Mouse (Mus musculus) lung, embryonic 15.5 days (tissue): Measurements from ENCODE around the gene Naglu. TPM values are rescaled to one million over a fixed set of nuclear protein-coding genes. Genes with fewer than 3 reads are reported as not detected.
A peak's percentile ranks its signal among the peaks of the same experiment; 100 is the strongest.

Source experiments
- ATAC-seq: fragments of 200-750 bp; cut with Nextera tagmentation; 2 replicates; pipeline ENCODE4 v1.8.0; 2017; ENCODE audit warnings: moderate number of reproducible peaks, borderline replicate concordance; ENCODE audit not compliant: low FRiP score, low TSS enrichment; ENCODE audit errors: extremely low read depth
- H3K27ac ChIP-seq: fragments of 300-500 bp; sonication (generic); 2 replicates; pipeline ENCODE4 v1.5.1; 2015; ENCODE audit warnings: moderate library complexity, mild to moderate bottlenecking, inconsistent platforms
- H3K27me3 ChIP-seq: fragments of 300-500 bp; sonication (generic); 2 replicates; pipeline ENCODE4 v1.6.1; 2015; ENCODE audit warnings: inconsistent platforms
- H3K36me3 ChIP-seq: fragments of 300-500 bp; sonication (generic); 2 replicates; pipeline ENCODE4 v1.6.1; 2015; ENCODE audit warnings: inconsistent platforms
- H3K4me1 ChIP-seq: fragments of 300-500 bp; sonication (generic); 2 replicates; pipeline ENCODE4 v1.6.1; 2015; ENCODE audit warnings: inconsistent platforms
- H3K4me2 ChIP-seq: fragments of 300-500 bp; sonication (generic); 2 replicates; pipeline ENCODE4 v1.6.1; 2015; ENCODE audit warnings: inconsistent platforms, mild to moderate bottlenecking, moderate library complexity
- H3K4me3 ChIP-seq: fragments of 300-500 bp; sonication (generic); 2 replicates; pipeline ENCODE4 v1.5.1; 2015; ENCODE audit warnings: mild to moderate bottlenecking, inconsistent platforms
- H3K9ac ChIP-seq: fragments of 300-500 bp; sonication (generic); 2 replicates; pipeline ENCODE4 v1.6.1; 2015; ENCODE audit warnings: inconsistent platforms
- H3K9me3 ChIP-seq: fragments of 300-500 bp; sonication (generic); 2 replicates; pipeline ENCODE4 v1.6.1; 2016; ENCODE audit warnings: inconsistent platforms
- WGBS: fragments of 180-500 bp; shearing (Covaris S2); methylation state at CpG from one replicate; pipeline ENCODE4 v1.1.7; 2015; 5-methylcytosine and 5-hydroxymethylcytosine counted together
- polyA plus RNA-seq: library from polyadenylated mRNA; unstranded; fragments of >200 nt; fragmentation: Nextera tagmentation; extraction: Ambion mirVana; gene quantifications from 2 replicates; pipeline ENCODE4 v1.2.1, GENCODE M21; 2015

The Naglu gene
- polyA plus RNA-seq, 1 experiment from 2014 or later: 22.5 TPM

DNA sequence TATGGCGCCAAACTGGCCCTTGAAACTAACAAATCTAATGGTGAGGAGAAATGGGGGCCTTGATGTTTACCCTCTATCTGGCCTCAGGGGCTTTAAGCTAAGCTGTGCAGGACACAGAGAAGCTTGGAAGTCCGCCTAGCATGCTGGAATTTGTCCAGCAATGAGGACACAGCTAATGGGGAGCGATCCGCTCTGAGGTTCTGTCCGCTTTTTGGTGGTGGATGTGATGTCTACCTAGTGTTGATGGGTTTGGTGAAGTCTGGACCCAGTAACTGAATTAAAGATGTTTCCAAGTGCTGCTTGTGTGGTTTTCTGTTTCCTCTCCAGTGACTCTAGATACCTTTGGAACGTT, 16.5 kb downstream of the Naglu start:
- Histone ChIP-seq H3K36me3 (peaks cover 29% of the 10 kb centered on the region), H3K4me1 (peaks cover 45% of the 10 kb centered on the region), H3K27me3 (peaks cover 5% of the 10 kb centered on the region; the same call in 1 of the 2 replicates), H3K9ac (peak overlapping the region; percentile 84; the same call in 1 of the 2 replicates), H3K4me3 (peak overlapping the region; percentile 80), H3K9me3 (no peaks in the 10 kb centered on the region), H3K4me2 (peak overlapping the region; percentile 91), H3K27ac (peak overlapping the region; percentile 87; the same call in 1 of the 2 replicates)
- no peak for ATAC-seq
- WGBS: 73% methylated on average over 6 of the region's 6 CpGs

DNA sequence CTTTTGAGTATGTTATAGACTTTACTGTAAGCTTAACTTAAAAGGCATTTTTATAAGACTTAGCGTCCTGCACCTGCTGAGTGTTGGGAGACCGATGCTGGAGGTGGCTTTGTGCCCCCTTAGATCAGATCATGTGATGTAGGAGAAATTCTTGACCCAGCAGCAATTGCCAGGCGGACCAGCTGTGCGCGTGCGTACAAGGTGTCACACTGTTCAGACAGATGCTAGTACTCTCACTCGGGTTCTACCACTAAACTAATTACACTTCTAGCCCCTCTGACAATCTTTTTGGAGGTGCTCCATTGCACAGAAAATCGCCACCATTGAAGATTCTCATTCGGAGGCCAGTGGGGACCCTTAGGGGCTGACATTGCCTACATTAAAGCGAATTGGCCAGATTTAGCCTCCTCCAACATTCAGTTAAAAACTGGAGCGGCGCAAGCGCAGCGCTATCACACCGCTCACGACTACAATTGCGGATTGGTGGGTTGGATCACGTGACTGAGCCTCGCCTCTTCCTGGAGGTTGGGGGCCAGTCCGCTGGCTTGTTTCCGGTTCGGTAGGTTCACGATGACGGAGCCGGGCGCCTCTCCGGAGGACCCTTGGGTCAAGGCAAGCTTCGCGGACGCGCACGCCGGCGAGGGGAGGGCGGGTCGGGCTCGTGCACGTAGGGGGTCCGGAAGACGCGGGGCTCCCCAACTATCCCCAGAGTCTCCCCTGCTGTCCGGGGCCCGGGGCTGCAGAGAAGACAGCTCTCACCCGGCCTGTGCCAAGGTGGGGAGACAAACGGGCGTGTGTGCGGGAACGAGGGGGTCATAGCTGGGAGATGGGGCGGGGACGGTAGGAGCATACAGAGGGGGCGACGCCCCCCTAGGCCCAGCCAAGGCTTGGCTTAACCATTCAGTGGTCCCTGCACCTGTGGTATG, 17.2 kb downstream of the Naglu start, which contains the start of gene Mlx:
Gene Mlx (plus strand): TSS at position 522 of the 926 bp plus-strand sequence.
- Histone ChIP-seq H3K4me3 (peak within 1 kb of the TSS; percentile 80), H3K9ac (peak within 1 kb of the TSS; percentile 84), H3K9me3 (no peaks in the 10 kb centered on the region), H3K27ac (peak within 1 kb of the TSS; percentile 87), H3K27me3 (no peaks in the 10 kb centered on the region), H3K4me1 (peaks cover 38% of the 10 kb centered on the region), H3K36me3 (peaks cover 36% of the 10 kb centered on the region), H3K4me2 (peak within 1 kb of the TSS; percentile 91)
- WGBS: 2% methylated on average over 52 of the region's 52 CpGs
- ATAC-seq: peak; percentile 81

DNA sequence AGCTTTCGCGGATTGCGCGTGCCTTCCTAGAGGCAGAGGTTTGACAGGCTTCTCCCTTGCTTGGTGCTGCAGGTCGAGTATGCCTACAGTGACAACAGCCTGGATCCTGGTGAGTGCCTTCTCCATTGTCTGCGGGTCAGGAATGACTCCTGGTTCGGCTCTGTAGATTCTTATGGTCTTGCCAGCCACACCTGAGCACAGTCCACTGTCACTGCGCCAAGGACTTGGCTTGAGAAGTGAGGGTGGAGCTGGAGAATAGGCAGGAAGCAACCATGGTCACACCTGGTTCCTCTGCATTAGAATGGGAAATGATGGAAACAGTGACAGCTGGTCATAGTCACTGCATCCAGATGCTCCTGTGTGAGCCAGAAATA, 17.9 kb downstream of the Naglu start:
- ATAC-seq: no peak
- Histone ChIP-seq H3K4me3 (peak overlapping the region; percentile 80), H3K9ac (peak overlapping the region; percentile 84), H3K27me3 (no peaks in the 10 kb centered on the region), H3K9me3 (no peaks in the 10 kb centered on the region), H3K36me3 (peaks cover 43% of the 10 kb centered on the region), H3K4me2 (peak overlapping the region; percentile 91), H3K4me1 (peaks cover 37% of the 10 kb centered on the region), H3K27ac (peak overlapping the region; percentile 87)
- 9% methylated on average over 8 of the region's 8 CpGs for WGBS

DNA sequence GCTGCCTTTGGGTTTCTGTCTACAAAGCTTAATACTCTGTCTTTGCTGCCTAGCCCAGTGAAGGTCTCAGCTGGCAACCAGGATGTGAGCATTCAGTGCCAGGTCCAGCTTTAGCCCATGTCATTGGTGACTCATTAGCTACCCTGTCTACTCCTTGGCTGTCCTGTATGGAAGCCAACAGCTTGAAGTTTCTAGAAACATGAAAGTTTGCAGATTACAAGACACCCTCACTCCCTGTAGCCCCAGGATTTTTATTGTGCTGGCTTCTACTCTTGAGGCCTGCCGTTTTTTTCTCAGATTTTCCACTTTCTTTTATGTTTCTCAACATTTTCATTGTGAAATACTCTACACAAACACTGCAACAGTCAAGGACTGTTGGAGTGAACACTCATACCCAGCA, 20.1 kb downstream of the Naglu start:
- Histone ChIP-seq H3K27me3 (no peaks in the 10 kb centered on the region), H3K9me3 (no peaks in the 10 kb centered on the region), H3K4me3 (no peak overlapping the region), H3K9ac (no peak overlapping the region), H3K36me3 (peaks cover 55% of the 10 kb centered on the region), H3K27ac (no peak overlapping the region), H3K4me1 (peaks cover 36% of the 10 kb centered on the region), H3K4me2 (no peak overlapping the region)
- no peak for ATAC-seq
- whole genome bisulfite sequencing: 86% methylated on average over 1 of the region's 1 CpGs

DNA sequence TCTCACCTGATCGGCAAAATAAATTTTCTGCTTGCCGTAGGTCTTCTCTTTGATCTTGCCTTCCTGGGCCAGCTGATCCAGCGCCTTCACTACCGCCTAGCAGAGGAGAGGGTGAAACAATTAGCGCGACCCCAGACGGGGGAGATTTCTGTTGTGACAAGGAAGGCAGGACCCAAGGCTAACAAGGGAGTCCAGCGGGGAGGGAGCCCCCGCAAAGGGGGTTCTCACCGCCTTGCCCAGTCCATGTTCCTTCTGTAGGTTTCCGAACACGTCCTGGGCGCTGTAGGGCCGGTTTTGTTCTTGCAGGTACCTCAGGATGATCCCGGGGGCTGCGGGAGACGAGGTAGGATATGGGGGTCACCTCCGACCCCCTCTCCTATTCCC, 25.1 kb downstream of the Naglu start:
- Histone ChIP-seq H3K36me3 (peaks cover 75% of the 10 kb centered on the region), H3K4me1 (peaks cover 16% of the 10 kb centered on the region), H3K9me3 (no peaks in the 10 kb centered on the region), H3K4me3 (peak overlapping the region; percentile 69), H3K9ac (peak overlapping the region; percentile 55), H3K27me3 (no peaks in the 10 kb centered on the region), H3K27ac (0 out of 2 replicates have a peak overlapping the region, but pooled peaks have one; percentile 17), H3K4me2 (peak overlapping the region; percentile 89)
- 0 out of 2 replicates have a peak, but pooled peaks have one; percentile 27 for ATAC-seq
- under 1% methylated on average over 18 of the region's 18 CpGs for WGBS

DNA sequence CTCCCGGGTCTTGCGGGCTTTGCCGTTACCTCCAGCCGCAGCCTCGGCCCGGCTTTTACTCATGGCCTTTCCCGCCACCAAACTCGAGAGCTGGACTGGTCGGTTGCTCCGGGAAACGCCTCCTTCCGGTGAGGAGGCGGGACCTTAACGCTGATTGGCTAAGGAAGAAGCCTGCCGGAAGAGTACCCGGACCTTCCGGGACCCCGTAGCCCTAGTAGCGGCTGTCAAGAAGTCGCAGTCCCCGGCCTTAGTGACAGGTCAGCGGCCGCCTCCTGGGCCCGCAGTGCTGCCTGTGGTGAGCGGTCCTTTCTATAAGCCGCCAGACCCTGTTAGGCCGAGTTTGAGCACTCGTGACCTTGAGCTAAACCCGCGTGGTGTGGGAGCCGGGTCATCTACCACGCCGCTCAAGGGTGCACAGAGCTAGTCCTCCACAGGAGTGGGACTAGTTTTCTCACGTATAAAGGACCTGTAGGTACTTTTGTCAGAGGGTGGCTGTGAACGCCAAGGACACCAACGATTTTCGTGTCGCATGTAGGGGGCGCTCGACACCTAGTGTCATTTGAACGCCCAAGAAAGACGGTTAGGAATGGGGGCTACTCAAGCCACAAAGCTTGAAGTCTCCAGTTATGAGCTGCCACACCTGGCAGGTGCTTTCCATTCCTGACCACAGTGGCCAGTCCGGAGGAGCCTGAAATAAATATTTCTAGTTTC, 25.7 kb downstream of the Naglu start, which contains the start of gene Psmc3ip:
Gene Psmc3ip (minus strand): TSS at position 123 of the 711 bp plus-strand sequence.
- peak within 1 kb of the TSS; percentile 89 for H3K4me2 ChIP-seq
- H3K4me1 ChIP-seq: peaks cover 16% of the 10 kb centered on the region
- peak within 1 kb of the TSS; percentile 67 for H3K9ac ChIP-seq
- no peaks in the 10 kb centered on the region for H3K27me3 ChIP-seq
- H3K36me3 ChIP-seq: peaks cover 75% of the 10 kb centered on the region
- no peaks in the 10 kb centered on the region for H3K9me3 ChIP-seq
- peak within 1 kb of the TSS; percentile 89 for H3K27ac ChIP-seq
- peak; percentile 94 for ATAC-seq
- WGBS: under 1% methylated on average over 43 of the region's 43 CpGs
- H3K4me3 ChIP-seq: peak within 1 kb of the TSS; percentile 69

DNA sequence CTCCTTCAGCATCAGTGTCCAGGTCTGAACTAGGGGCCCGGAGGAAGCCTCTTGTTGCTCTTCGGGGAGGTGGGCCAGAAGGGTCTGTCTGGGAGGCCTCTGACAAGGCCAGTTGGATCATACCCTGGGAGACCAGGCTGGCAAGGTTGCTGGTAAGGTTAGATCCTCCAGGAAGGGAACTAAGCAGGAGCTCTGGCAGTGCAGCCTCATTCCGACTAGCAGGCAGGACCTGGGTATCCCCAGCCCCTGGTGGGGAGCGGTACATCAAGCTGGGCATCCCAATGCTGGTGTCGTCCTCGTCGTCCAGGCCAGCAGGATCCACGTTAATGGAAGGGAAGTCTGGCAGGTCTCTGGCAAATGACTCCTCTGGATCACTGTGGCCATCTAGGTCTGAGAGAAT, 28.4 kb downstream of the Naglu start:
- WGBS: 92% methylated on average over 8 of the region's 8 CpGs
- no peak overlapping the region for H3K4me2 ChIP-seq
- H3K4me3 ChIP-seq: no peak overlapping the region
- H3K4me1 ChIP-seq: peaks cover 16% of the 10 kb centered on the region
- H3K9me3 ChIP-seq: no peaks in the 10 kb centered on the region
- no peak for ATAC-seq
- no peak overlapping the region for H3K9ac ChIP-seq
- no peaks in the 10 kb centered on the region for H3K27me3 ChIP-seq
- H3K27ac ChIP-seq: no peak overlapping the region
- peaks cover 69% of the 10 kb centered on the region for H3K36me3 ChIP-seq

DNA sequence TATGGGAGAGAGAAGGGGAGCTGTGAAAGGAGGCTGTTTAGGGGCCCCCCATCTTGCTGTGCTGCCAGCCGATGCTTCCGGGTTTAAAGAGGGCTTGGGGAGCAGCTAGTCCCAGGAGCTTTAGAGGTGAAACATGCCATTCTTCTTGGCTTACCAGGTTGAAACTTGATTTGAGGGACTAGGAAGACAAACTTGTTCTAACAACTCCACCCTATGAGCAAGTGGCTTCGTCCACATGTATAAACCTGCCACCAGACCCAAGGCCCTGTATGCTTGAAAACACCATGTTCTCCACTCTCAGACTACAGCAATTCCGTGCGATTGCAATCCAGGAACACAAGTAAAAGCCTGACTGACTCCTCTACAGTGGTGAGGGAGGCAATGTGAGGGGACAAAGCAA, 33.2 kb downstream of the Naglu start:
- Histone ChIP-seq H3K9me3 (no peaks in the 10 kb centered on the region), H3K4me1 (no peaks in the 10 kb centered on the region), H3K9ac (no peak overlapping the region), H3K27me3 (no peaks in the 10 kb centered on the region), H3K27ac (no peak overlapping the region), H3K36me3 (peaks cover 57% of the 10 kb centered on the region), H3K4me3 (no peak overlapping the region), H3K4me2 (no peak overlapping the region)
- WGBS: 87% methylated on average over 5 of the region's 5 CpGs
- no peak for ATAC-seq

DNA sequence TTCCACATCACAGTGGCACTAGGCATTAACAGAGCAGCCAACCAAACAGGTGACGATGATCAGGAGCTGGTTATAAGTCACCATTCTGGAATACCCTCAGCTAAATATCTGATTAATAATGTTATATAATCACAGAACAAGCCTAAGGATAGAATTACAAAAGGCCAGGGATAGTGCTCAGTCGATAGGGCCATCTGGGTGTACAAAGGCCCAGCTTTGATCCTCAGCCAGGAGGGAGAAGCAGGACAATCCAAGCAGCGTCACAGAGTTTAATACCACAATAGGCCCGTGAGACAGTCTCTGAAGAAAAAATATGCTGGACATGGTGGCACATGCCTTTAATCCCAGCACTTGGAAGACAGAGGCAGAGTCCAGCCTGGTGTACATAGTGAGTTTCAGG, 39.5 kb downstream of the Naglu start:
- ATAC-seq: no peak

DNA sequence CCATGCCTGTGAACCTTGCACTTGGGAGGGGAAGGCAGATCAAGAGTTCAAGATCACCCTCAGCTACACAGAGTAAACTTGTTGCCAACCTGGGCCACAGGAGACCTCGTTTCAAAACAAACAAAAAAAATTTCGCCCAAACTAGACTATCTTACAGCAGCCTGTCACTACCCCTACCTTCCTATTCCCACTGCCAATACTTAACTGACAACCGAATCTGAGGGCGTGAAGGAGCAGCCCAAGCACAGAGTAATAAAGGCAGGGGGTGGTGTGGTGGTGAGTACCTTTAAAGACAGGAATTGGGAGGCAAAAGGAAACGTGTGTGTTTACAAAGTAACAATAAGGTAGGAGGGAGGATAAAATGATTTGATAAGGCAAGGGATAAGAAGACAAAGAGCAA, 40.9 kb downstream of the Naglu start:
- 32% methylated on average over 5 of the region's 5 CpGs for WGBS
- H3K9me3 ChIP-seq: no peaks in the 10 kb centered on the region
- ATAC-seq: no peak
- peaks cover 9% of the 10 kb centered on the region; the same call in 1 of the 2 replicates for H3K36me3 ChIP-seq
- no peaks in the 10 kb centered on the region for H3K27me3 ChIP-seq
- no peak overlapping the region for H3K4me2 ChIP-seq
- no peak overlapping the region for H3K4me3 ChIP-seq
- H3K9ac ChIP-seq: no peak overlapping the region
- no peak overlapping the region for H3K27ac ChIP-seq
- H3K4me1 ChIP-seq: no peaks in the 10 kb centered on the region

More for the DNA sequence above, 39.5 kb downstream of the Naglu start:
- Histone ChIP-seq H3K4me3 (no peak overlapping the region), H3K36me3 (peaks cover 10% of the 10 kb centered on the region; the same call in 1 of the 2 replicates), H3K27me3 (no peaks in the 10 kb centered on the region), H3K4me1 (no peaks in the 10 kb centered on the region), H3K27ac (no peak overlapping the region), H3K9me3 (no peaks in the 10 kb centered on the region), H3K4me2 (no peak overlapping the region), H3K9ac (no peak overlapping the region)
- 78% methylated on average over 4 of the region's 4 CpGs for WGBS

DNA sequence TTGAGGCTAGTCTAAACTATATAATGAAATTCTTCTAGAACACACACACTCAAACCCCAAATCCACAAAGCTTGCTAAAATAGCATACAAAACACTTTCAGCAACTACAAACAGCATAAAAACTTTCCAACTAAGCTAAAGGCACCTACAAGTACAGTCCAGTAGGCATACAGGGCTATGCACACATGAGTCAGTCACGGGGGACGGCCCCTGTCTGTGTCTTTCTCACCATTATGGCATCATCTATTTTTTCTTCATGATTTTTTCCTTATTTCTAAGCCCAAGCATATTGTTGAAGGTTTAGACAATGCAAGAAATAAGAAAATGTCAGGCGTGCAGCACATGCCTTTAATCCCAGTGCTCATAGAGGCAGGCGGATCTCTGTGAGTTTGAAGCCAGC, 41.4 kb downstream of the Naglu start:
- 87% methylated on average over 4 of the region's 4 CpGs for WGBS
- Histone ChIP-seq H3K4me3 (no peak overlapping the region), H3K27ac (no peak overlapping the region), H3K4me1 (no peaks in the 10 kb centered on the region), H3K9me3 (no peaks in the 10 kb centered on the region), H3K9ac (no peak overlapping the region), H3K4me2 (no peak overlapping the region), H3K36me3 (0 out of 2 replicates have a peak, but pooled peaks cover 7% of the 10 kb centered on the region), H3K27me3 (no peaks in the 10 kb centered on the region)
- ATAC-seq: no peak
